Mouse (Mus musculus): ENCODE data around the gene Lin28a.

Gene Lin28a

GRCm38 (mm10) chr4:134018779-134019145 is at the start of gene Lin28a:
TSS of gene Lin28a (minus strand) at chr4:134018841.
- DNase-seq: no peak

GRCm38 (mm10) chr4:134067833-134068544 is 49.3 kb upstream of the Lin28a start:
- no peak for DNase-seq

- no peak for DNase-seq
Measured at GRCm38 (mm10) chr4:134067383-134067782, 48.7 kb upstream of the Lin28a start.

- DNase-seq: no peak
Measured at GRCm38 (mm10) chr4:134065431-134066004, 46.9 kb upstream of the Lin28a start.

- no peak for DNase-seq
Measured at GRCm38 (mm10) chr4:134062561-134062960, 43.9 kb upstream of the Lin28a start.

GRCm38 (mm10) chr4:134061944-134062446 is 43.4 kb upstream of the Lin28a start:
- DNase-seq: peak; percentile 34 to 61

GRCm38 (mm10) chr4:134061166-134061830 is 42.7 kb upstream of the Lin28a start:
- DNase-seq: peak; percentile 30 to 61

GRCm38 (mm10) chr4:134060135-134060865 is 41.7 kb upstream of the Lin28a start, which contains the start of gene Crybg2:
TSS of gene Crybg2 (plus strand) at chr4:134060815.
- no peak for DNase-seq

- no peak for DNase-seq
Measured at GRCm38 (mm10) chr4:134058908-134059307, 40.3 kb upstream of the Lin28a start.

GRCm38 (mm10) chr4:134058166-134058715 is 39.6 kb upstream of the Lin28a start:
- peak in 1 of 2 experiments; percentile 13 for DNase-seq

GRCm38 (mm10) chr4:134053538-134053937 is 34.9 kb upstream of the Lin28a start, which contains the start of gene Zfp683:
TSS of gene Zfp683 (plus strand) at chr4:134053838.
- DNase-seq: no peak

GRCm38 (mm10) chr4:134052560-134052959 is 33.9 kb upstream of the Lin28a start:
- no peak for DNase-seq

GRCm38 (mm10) chr4:134051912-134052311 is 33.3 kb upstream of the Lin28a start:
- DNase-seq: no peak

- DNase-seq: no peak
Measured at GRCm38 (mm10) chr4:134047648-134048047, 29.0 kb upstream of the Lin28a start.

GRCm38 (mm10) chr4:134043041-134043440 is 24.4 kb upstream of the Lin28a start:
- peak in 1 of 2 experiments; percentile 28 for DNase-seq

- DNase-seq: no peak
Measured at GRCm38 (mm10) chr4:134041317-134042123, 22.9 kb upstream of the Lin28a start.

- DNase-seq: peak; percentile 39 to 54
Measured at GRCm38 (mm10) chr4:134035953-134036352, 17.3 kb upstream of the Lin28a start.

GRCm38 (mm10) chr4:134025802-134026201 is 7.2 kb upstream of the Lin28a start:
- DNase-seq: no peak

GRCm38 (mm10) chr4:134020621-134021020 is 2.0 kb upstream of the Lin28a start:
- DNase-seq: peak; percentile 22 to 34

- no peak for DNase-seq
Measured at GRCm38 (mm10) chr4:134019641-134020351, 1.2 kb upstream of the Lin28a start.

- no peak for DNase-seq
Measured at GRCm38 (mm10) chr4:134019210-134019609, 569 bp upstream of the Lin28a start.

Data from thymus, adult 18-20 months (tissue).